Mouse (Mus musculus) brain, embryonic 14.5 days (tissue): Measurements from ENCODE around the gene Cyth1.

Source experiments
- CTCF ChIP-seq: fragments of 200-500 bp; IDR thresholded peaks from 2 replicates; pipeline ENCODE4 v1.5.1; 2012; ENCODE audit warnings: inconsistent platforms, mild to moderate bottlenecking, moderate library complexity, borderline replicate concordance; ENCODE audit not compliant: insufficient read depth, insufficient read length; ENCODE audit errors: extremely low read depth
- POLR2A ChIP-seq: fragments of 200-500 bp; IDR thresholded peaks from 2 replicates; pipeline ENCODE4 v1.6.1; 2012; ENCODE audit warnings: mild to moderate bottlenecking, inconsistent platforms, borderline replicate concordance; ENCODE audit not compliant: poor library complexity, insufficient read depth, insufficient read length, severe bottlenecking; ENCODE audit errors: extremely low read depth

DNA sequence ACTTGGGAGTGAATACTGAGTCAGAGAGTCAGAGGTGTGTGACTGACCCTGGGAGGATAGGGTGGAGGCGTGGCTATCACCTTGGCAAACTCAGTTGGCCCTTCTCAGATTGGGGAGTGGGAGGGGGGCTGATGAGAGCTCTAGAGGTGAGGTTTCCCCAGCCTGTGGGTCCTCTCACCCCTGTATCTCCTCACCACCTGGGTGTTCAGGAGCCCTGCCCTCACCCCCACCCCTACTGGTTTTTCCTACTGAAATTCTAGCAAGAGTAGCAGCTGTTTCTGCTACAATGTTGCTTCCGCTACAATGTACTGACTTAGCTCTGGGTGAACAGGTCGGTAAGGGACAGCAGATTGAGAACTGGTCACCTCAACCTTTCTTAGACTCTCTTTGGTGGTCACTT, 164.1 kb downstream of the Cyth1 start:
- TF ChIP-seq POLR2A = no peak
- TF ChIP-seq CTCF = no peak
